Mouse (Mus musculus) intestine, embryonic 15.5 days (tissue): ENCODE data around the gene 6430550D23Rik. TPM values are rescaled to one million over a fixed set of nuclear protein-coding genes. Genes with fewer than 3 reads are reported as not detected.

Experiments used
- ATAC-seq: fragments of 200-750 bp; cut with Nextera tagmentation; 2 replicates; pipeline ENCODE4 v1.8.0; 2017; ENCODE audit warnings: moderate TSS enrichment, moderate library complexity
- H3K27ac ChIP-seq: fragments of 300-500 bp; sonication (generic); 2 replicates; pipeline ENCODE4 v1.5.1; 2015; ENCODE audit warnings: mild to moderate bottlenecking, inconsistent platforms
- H3K27me3 ChIP-seq: fragments of 300-500 bp; sonication (generic); replicated peaks from 2 replicates; pipeline ENCODE4 v1.6.1; 2015; ENCODE audit warnings: inconsistent platforms
- H3K36me3 ChIP-seq: fragments of 300-500 bp; sonication (generic); 2 replicates; pipeline ENCODE4 v1.6.1; 2015; ENCODE audit warnings: inconsistent platforms
- H3K4me1 ChIP-seq: fragments of 300-500 bp; sonication (generic); replicated peaks from 2 replicates; pipeline ENCODE4 v1.6.1; 2015; ENCODE audit warnings: inconsistent platforms
- H3K4me2 ChIP-seq: fragments of 300-500 bp; sonication (generic); replicated peaks from 2 replicates; pipeline ENCODE4 v1.6.1; 2015; ENCODE audit warnings: mild to moderate bottlenecking, inconsistent platforms
- H3K4me3 ChIP-seq: fragments of 300-500 bp; sonication (generic); replicated peaks from 2 replicates; pipeline ENCODE4 v1.5.1; 2015; ENCODE audit warnings: inconsistent platforms
- H3K9ac ChIP-seq: fragments of 300-500 bp; sonication (generic); 2 replicates; pipeline ENCODE4 v1.6.1; 2015; ENCODE audit warnings: inconsistent platforms
- H3K9me3 ChIP-seq: fragments of 300-500 bp; sonication (generic); 2 replicates; pipeline ENCODE4 v1.6.1; 2016; ENCODE audit warnings: inconsistent platforms
- WGBS: fragments of 180-500 bp; shearing (Covaris S2); methylation state at CpG from one replicate; pipeline ENCODE4 v1.1.7; 2015; 5-methylcytosine and 5-hydroxymethylcytosine counted together
- polyA plus RNA-seq: library from polyadenylated mRNA; unstranded; fragments of >200 nt; fragmentation: Nextera tagmentation; extraction: Ambion mirVana; gene quantifications from 2 replicates; pipeline ENCODE4 v1.2.1, GENCODE M21; 2015

6430550D23Rik gene
- polyA plus RNA-seq, 1 experiment from 2014 or later, result 0.99 TPM

DNA sequence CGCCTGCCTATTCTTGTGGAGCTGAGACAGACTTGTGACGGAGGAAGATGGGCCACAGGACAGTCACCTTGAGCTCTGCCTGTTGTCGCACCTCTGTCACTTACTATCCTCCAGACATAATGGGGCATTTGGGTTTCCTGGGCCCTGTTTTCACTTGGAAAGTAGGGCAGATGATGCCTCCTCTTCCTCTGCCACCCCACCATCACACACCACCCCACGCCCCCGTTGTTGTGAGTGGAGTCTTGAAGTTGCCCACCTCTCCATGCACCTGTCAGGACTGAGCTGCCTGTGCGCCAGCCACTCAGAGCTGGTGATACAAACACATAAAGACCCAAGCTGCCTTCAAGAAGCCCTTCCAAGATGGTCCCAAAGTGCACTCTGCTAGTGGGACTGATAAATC, 20.6 kb downstream of the 6430550D23Rik start:
- H3K27me3 ChIP-seq, result no peaks in the 10 kb centered on the region
- no peak overlapping the region for H3K27ac ChIP-seq
- no peak overlapping the region for H3K9ac ChIP-seq
- no peak overlapping the region for H3K4me3 ChIP-seq
- 93% methylated on average over 6 of the region's 6 CpGs for WGBS
- no peaks in the 10 kb centered on the region for H3K4me1 ChIP-seq
- H3K36me3 ChIP-seq, result peaks cover 48% of the 10 kb centered on the region
- no peak for ATAC-seq
- no peaks in the 10 kb centered on the region for H3K9me3 ChIP-seq
- no peak overlapping the region for H3K4me2 ChIP-seq

DNA sequence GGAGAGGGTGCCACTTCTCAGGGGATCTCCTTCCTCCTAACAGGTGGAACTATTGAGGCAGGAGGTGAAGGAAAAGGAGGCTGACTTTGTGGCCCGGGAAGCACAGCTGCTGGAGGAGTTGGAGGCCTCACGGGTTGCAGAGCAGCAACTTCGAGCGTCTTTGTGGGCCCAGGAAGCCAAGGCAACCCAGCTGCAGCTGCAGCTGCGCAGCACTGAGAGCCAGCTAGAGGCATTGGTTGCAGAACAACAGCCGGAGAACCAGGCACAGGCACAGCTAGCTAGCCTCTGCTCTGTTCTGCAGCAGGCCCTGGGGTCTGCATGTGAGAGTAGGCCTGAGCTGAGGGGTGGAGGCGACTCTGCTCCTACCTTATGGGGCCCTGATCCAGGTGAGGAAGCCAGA, 22.0 kb downstream of the 6430550D23Rik start:
- 95% methylated on average over 7 of the region's 7 CpGs for whole genome bisulfite sequencing

DNA sequence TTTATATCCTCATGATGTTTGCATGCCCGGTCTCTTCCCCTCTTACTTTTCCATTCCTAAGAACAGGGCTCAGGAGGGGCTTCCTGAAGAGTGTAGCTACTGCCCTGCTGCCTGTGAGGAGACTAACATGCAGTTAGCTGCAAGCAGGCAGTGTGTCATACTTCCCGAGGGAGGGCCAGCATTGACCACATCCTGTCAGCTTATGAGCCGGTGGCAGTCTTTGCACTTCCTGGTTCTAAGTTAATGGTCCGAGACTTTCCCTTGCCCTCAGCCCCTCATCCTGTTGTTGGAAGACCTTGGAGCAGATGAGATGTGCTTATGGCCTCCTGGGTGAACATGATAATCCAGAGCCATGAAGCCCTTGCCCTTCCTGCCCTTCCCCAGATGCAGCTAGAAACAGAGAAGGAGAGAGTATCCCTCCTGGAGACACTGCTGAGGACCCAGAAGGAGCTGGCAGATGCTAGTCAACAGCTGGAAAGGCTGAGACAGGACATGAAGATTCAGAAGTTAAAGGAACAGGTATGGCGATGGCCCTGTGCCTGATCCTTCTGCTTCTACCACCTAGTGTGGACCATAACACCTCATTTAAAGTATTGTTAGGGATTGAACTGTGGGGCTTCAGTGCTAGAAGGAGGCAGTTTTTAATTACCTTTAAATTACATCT, 28.3 kb downstream of the 6430550D23Rik start:
- no peak overlapping the region for H3K4me2 ChIP-seq

More for the DNA sequence above, 22.0 kb downstream of the 6430550D23Rik start:
- Histone ChIP-seq H3K27ac (no peak overlapping the region), H3K27me3 (no peaks in the 10 kb centered on the region), H3K36me3 (peaks cover 45% of the 10 kb centered on the region), H3K4me1 (no peaks in the 10 kb centered on the region), H3K9ac (no peak overlapping the region), H3K9me3 (no peaks in the 10 kb centered on the region), H3K4me2 (no peak overlapping the region), H3K4me3 (no peak overlapping the region)
- no peak for ATAC-seq

DNA sequence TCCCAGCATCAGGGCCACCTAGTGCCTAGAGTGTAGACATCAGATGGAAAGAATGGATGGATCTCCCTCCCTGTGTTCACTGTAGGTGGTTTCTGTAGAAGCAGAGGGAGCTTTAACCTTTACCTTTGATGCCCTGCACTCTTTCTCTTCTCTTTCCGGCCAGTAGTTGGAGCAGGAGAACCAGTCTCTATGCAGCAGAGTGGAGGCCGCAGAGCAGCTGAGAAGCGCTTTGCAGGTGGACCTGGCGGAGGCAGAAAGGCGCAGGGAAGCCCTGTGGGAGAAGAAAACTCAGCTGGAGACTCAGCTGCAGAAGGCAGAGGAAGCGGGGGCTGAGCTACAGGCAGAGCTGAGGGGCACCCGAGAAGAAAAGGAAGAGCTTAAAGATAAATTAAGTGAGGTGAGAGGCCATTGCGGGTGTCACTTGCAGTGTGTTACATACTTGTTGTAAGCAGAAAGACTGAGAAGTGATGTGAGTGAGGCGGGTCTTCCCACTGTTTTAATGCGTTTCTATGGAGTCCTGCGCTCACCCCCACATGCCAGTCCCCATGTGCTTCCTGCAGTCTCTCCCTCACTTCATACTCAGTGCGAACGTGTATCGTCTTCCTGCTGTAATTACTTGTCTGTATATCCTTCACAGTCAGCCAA, 33.6 kb downstream of the 6430550D23Rik start:
- no peaks in the 10 kb centered on the region for H3K4me1 ChIP-seq
- ATAC-seq, result no peak
- WGBS, result 83% methylated on average over 14 of the region's 14 CpGs
- H3K27ac ChIP-seq, result no peak overlapping the region
- no peaks in the 10 kb centered on the region for H3K9me3 ChIP-seq
- H3K4me3 ChIP-seq, result no peak overlapping the region
- no peak overlapping the region for H3K9ac ChIP-seq
- no peaks in the 10 kb centered on the region for H3K27me3 ChIP-seq
- no peak overlapping the region for H3K4me2 ChIP-seq
- peaks cover 54% of the 10 kb centered on the region for H3K36me3 ChIP-seq

More for the DNA sequence above, 28.3 kb downstream of the 6430550D23Rik start:
- Histone ChIP-seq H3K9ac (no peak overlapping the region), H3K36me3 (peaks cover 51% of the 10 kb centered on the region), H3K4me3 (no peak overlapping the region), H3K27me3 (no peaks in the 10 kb centered on the region), H3K9me3 (no peaks in the 10 kb centered on the region), H3K27ac (no peak overlapping the region), H3K4me1 (no peaks in the 10 kb centered on the region)
- ATAC-seq, result no peak
- 79% methylated on average over 5 of the region's 5 CpGs for WGBS

DNA sequence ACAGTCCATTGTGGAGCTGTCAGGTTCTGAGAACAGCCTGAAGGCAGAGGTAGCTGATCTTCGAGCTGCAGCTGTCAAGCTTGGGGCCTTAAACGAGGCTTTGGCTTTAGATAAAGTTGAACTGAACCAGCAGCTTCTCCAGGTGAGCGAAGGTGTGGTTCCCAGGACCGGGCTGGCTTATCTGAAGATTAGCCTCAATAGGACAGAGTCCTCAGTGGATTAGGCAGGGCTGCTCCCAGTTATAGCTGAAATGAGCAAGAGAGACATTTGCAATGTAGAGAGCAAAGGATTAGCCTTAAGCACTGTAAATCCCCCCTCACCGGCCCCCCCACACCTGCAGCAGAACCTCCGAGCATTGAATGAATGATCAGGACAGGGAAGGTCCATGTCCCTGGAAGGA, 34.4 kb downstream of the 6430550D23Rik start:
- ATAC-seq, result peak; percentile 84
- H3K4me3 ChIP-seq, result no peak overlapping the region
- no peak overlapping the region for H3K4me2 ChIP-seq
- H3K27me3 ChIP-seq, result no peaks in the 10 kb centered on the region
- H3K4me1 ChIP-seq, result no peaks in the 10 kb centered on the region
- no peak overlapping the region for H3K27ac ChIP-seq
- H3K9ac ChIP-seq, result no peak overlapping the region
- WGBS, result 67% methylated on average over 6 of the region's 6 CpGs
- H3K9me3 ChIP-seq, result no peaks in the 10 kb centered on the region
- H3K36me3 ChIP-seq, result peaks cover 56% of the 10 kb centered on the region

DNA sequence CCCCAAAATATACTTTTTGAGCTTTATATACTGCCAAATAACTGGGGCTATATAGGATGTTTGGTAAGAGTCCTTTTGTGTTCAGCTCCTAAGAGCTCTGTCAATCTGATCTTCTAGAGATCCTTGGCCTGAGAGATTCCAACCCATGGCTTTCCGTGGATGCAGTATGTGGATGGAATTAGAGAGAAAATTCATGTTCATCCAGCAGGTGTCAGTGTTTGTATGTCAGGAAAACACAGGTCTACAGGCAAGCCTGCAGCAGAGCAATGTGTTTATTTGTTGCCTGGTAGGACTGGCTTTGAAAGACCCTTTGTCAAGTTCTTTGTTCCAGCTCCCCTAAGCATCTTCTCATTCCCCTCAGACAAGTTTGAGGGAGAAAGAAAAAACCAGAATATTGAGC, 44.8 kb downstream of the 6430550D23Rik start:
- ATAC-seq, result no peak
- Histone ChIP-seq H3K27ac (no peak overlapping the region), H3K4me3 (no peak overlapping the region), H3K4me1 (no peaks in the 10 kb centered on the region), H3K4me2 (no peak overlapping the region), H3K9me3 (no peaks in the 10 kb centered on the region), H3K36me3 (peaks cover 27% of the 10 kb centered on the region), H3K9ac (no peak overlapping the region), H3K27me3 (no peaks in the 10 kb centered on the region)
- 36% methylated on average over 1 of the region's 1 CpGs for WGBS

DNA sequence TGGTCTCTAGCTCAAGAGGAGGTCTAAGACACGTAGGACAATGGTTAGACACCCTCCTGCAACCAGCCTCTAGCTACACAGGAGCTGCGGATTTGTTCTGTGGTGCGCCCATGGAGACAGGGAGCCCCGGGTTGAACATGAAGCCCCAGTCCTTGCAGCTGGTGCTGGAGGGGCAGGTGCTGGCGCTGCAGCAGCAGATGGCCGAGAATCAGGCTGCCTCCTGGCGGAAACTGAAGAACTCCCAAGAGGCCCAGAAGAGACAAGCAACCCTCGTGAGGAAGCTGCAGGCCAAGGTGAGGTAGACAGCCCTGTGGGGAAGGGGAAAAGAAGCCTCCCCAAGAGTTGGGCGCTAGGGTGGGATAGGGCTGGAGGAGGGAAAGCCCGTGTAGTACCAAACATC, 45.9 kb downstream of the 6430550D23Rik start:
- Histone ChIP-seq H3K4me2 (no peak overlapping the region), H3K9ac (no peak overlapping the region), H3K9me3 (no peaks in the 10 kb centered on the region), H3K27ac (no peak overlapping the region), H3K27me3 (no peaks in the 10 kb centered on the region), H3K4me3 (no peak overlapping the region), H3K36me3 (peaks cover 17% of the 10 kb centered on the region), H3K4me1 (no peaks in the 10 kb centered on the region)
- WGBS, result 78% methylated on average over 10 of the region's 10 CpGs
- ATAC-seq, result no peak

DNA sequence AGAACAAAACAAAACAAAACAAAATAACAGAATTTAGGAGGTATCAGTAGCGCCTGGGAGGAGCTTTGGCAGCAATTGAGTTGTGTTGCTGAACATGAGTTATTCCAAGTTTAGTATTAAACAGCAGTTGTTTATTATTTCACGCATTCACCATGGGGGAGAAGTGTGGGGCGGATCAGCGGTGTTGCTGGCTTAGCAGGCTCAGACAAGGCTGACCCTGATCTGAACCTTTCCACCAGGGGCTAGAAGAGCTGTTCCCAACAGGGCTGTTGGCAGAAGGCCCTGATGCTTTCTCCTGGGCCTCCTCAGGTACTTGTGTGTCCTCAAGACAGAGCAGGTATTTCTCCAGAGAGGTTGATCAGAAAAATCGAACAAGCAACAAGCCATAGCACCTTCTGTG, 47.8 kb downstream of the 6430550D23Rik start:
- Histone ChIP-seq H3K4me3 (no peak overlapping the region), H3K27ac (no peak overlapping the region), H3K36me3 (peaks cover 7% of the 10 kb centered on the region), H3K9ac (no peak overlapping the region), H3K27me3 (no peaks in the 10 kb centered on the region), H3K9me3 (no peaks in the 10 kb centered on the region), H3K4me1 (no peaks in the 10 kb centered on the region), H3K4me2 (no peak overlapping the region)
- WGBS, result 79% methylated on average over 5 of the region's 5 CpGs
- no peak for ATAC-seq

DNA sequence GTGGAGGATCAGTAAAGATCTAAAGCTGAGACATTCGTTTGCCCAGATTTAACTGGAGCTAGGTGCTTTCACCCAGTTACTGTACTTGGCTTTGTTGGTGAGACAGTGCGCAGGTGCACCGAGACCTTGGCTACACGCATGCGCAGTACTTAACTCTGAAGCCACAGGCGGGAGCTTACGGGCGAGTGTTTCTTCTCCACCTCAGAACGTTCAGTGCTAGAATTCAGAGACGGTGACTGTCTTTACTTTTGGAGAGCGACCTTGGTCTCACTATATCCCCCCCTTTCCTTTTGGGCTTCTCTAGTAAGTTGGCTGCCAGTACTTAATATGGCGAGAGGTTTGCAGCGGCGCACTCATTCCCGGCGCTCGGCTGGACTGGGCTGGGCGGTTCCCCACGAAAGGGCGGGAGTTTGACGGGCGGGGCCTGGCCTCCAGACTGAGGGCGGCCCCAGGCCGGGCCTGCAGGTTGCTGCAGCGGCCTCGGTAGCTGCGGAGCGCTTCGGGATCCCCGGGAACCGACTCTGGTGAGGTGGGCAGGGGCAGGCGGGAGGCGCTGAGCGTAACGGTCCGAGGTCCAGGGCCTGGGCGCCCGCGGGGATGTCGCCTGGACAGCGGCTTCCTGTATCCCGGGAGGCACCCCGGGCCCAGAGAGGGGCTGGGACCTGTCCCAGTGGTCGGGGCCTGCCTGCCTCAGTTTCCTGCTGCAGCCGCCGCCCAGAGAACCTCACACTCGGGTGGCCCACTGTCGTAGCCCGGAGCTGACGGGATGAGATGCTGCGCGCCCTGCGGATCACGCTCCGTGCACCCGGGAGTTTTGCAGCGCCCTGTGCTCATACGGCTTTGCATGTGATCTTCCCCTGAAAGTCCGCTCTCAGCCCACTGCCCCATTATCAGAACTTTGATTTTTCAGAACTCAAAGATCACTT, 51.4 kb downstream of the 6430550D23Rik start, which contains the start of gene Cep250:
Cep250 (plus strand) TSS at position 325 of the 926 bp plus-strand sequence.
- H3K27me3 ChIP-seq, result no peaks in the 10 kb centered on the region
- no peaks in the 10 kb centered on the region for H3K9me3 ChIP-seq

DNA sequence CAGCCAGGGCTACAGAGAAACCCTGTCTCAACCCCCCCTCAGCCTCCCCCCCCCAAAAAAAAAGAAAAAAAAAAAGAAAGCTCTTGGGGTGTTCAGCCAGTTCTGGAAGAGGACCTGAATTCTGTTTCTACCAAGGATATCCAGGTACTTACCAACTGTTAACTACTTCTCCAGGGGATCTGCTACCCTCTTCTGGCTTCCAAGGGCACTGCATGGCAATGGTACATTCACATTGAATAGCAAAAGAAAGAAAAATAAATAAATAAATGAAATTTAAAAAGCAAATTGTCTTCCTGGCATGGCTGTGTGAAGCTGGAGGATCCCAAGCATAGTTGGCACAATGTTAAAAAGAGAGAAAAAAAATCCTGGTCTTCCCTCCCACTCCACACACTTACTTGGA, 55.8 kb downstream of the 6430550D23Rik start:
- H3K36me3 ChIP-seq, result no peaks in the 10 kb centered on the region
- no peaks in the 10 kb centered on the region for H3K27me3 ChIP-seq
- H3K9me3 ChIP-seq, result no peaks in the 10 kb centered on the region
- ATAC-seq, result no peak
- no peak overlapping the region for H3K27ac ChIP-seq
- H3K4me1 ChIP-seq, result no peaks in the 10 kb centered on the region
- H3K4me2 ChIP-seq, result no peak overlapping the region
- H3K9ac ChIP-seq, result no peak overlapping the region
- H3K4me3 ChIP-seq, result no peak overlapping the region

More for the DNA sequence above, 51.4 kb downstream of the 6430550D23Rik start, which contains the start of gene Cep250:
- Histone ChIP-seq H3K36me3 (no peaks in the 10 kb centered on the region), H3K4me3 (peak within 1 kb of the TSS; percentile 97), H3K4me2 (peak within 1 kb of the TSS; percentile 72), H3K4me1 (no peaks in the 10 kb centered on the region), H3K27ac (peak within 1 kb of the TSS; percentile 89), H3K9ac (peak within 1 kb of the TSS; percentile 99)
- peak; percentile 100 for ATAC-seq
- WGBS, result 0% methylated on average over 59 of the region's 59 CpGs

DNA sequence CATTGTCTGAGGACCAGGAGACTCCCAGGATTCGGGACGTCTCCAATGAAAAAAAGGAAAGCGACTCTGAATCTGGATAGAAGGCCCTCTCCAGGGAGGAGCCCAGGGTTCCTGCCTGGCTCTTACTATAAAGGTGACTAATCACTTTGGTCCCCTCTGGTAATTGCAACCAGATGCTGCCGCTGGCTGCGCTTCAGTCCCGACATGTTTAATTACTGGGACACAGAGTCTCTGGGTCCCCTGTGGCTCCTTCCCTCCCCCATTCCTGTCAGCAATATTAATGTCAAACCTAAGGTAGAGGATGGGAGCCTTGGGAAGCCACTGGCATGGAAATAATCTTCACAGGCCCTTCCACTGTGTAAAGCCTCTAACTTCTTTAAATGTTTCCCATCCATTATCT, 58.4 kb downstream of the 6430550D23Rik start:
- H3K4me2 ChIP-seq, result no peak overlapping the region
- H3K9ac ChIP-seq, result no peak overlapping the region
- no peaks in the 10 kb centered on the region for H3K9me3 ChIP-seq
- 29% methylated on average over 6 of the region's 6 CpGs for WGBS
- no peak overlapping the region for H3K4me3 ChIP-seq
- H3K27ac ChIP-seq, result no peak overlapping the region
- peaks cover 1% of the 10 kb centered on the region; the same call in 1 of the 2 replicates for H3K4me1 ChIP-seq
- H3K36me3 ChIP-seq, result no peaks in the 10 kb centered on the region
- H3K27me3 ChIP-seq, result no peaks in the 10 kb centered on the region
- no peak for ATAC-seq

DNA sequence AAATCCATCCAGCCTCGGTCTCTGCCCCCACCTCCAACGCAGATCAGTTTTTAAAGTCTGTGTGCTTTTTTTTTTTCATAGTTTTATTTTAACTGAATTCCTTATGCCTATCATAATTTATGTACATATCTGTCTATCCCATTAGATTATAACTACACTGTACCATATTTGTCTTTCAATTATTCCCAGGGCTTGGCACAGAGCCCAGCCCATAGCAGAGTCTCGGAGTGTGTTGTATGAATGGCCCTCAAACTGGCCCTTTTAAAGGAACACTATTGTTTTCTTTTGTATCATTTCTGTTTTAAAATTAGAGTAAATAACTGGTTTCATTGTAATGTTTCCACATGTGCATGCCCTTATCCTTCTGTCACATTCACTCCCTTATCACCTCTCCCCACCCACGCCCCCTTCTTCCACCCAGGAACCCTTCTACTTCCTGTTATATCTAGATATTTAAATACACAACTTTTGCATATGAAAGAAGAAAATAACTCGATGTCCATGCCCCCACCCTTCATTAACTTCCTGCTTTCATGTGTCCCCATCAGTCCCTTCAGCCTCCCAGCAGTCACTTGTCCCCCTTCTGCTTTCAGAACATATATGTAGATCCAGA, 60.3 kb downstream of the 6430550D23Rik start:
- Histone ChIP-seq H3K4me1 (peaks cover 12% of the 10 kb centered on the region), H3K27me3 (no peaks in the 10 kb centered on the region), H3K9me3 (no peaks in the 10 kb centered on the region), H3K9ac (no peak overlapping the region), H3K27ac (no peak overlapping the region), H3K36me3 (no peaks in the 10 kb centered on the region), H3K4me2 (no peak overlapping the region), H3K4me3 (no peak overlapping the region)
- ATAC-seq, result no peak
- 49% methylated on average over 5 of the region's 5 CpGs for WGBS
